Mouse (Mus musculus) liver, embryonic 15.5 days (tissue): Measurements from ENCODE around the gene Stk11. TPM values are rescaled to one million over a fixed set of nuclear protein-coding genes. Genes with fewer than 3 reads are reported as not detected.

ENCODE experiments used
- ATAC-seq: fragments of 200-750 bp; cut with Nextera tagmentation; 2 replicates; pipeline ENCODE4 v1.8.0; 2017; ENCODE audit warnings: moderate number of reproducible peaks, mild to moderate bottlenecking, moderate library complexity; ENCODE audit not compliant: insufficient read depth
- H3K27ac ChIP-seq: fragments of 300-500 bp; sonication (generic); replicated peaks from 2 replicates; pipeline ENCODE4 v1.5.1; 2015; ENCODE audit warnings: mild to moderate bottlenecking, inconsistent platforms
- H3K27me3 ChIP-seq: fragments of 300-500 bp; sonication (generic); 2 replicates; pipeline ENCODE4 v1.6.1; 2015; ENCODE audit warnings: mild to moderate bottlenecking, inconsistent platforms
- H3K36me3 ChIP-seq: fragments of 300-500 bp; sonication (generic); replicated peaks from 2 replicates; pipeline ENCODE4 v1.6.1; 2015; ENCODE audit warnings: moderate library complexity, mild to moderate bottlenecking, inconsistent platforms
- H3K4me1 ChIP-seq: fragments of 300-500 bp; sonication (generic); replicated peaks from 2 replicates; pipeline ENCODE4 v1.6.1; 2015; ENCODE audit warnings: inconsistent platforms
- H3K4me2 ChIP-seq: fragments of 300-500 bp; sonication (generic); 2 replicates; pipeline ENCODE4 v1.6.1; 2015; ENCODE audit warnings: moderate library complexity, mild to moderate bottlenecking, inconsistent platforms
- H3K4me3 ChIP-seq: fragments of 300-500 bp; sonication (generic); replicated peaks from 2 replicates; pipeline ENCODE4 v1.5.1; 2015; ENCODE audit warnings: mild to moderate bottlenecking, inconsistent platforms
- H3K9ac ChIP-seq: fragments of 300-500 bp; sonication (generic); 2 replicates; pipeline ENCODE4 v1.6.1; 2015; ENCODE audit warnings: moderate library complexity, mild to moderate bottlenecking, inconsistent platforms
- H3K9me3 ChIP-seq: fragments of 300-500 bp; sonication (generic); replicated peaks from 2 replicates; pipeline ENCODE4 v1.6.1; 2016; ENCODE audit warnings: inconsistent platforms
- WGBS: fragments of 180-500 bp; shearing (Covaris S2); methylation state at CpG from one replicate; pipeline ENCODE4 v1.1.7; 2015; ENCODE audit warnings: mixed read lengths; ENCODE audit not compliant: insufficient replicate concordance; 5-methylcytosine and 5-hydroxymethylcytosine counted together
- polyA plus RNA-seq: library from polyadenylated mRNA; unstranded; fragments of >200 nt; fragmentation: Nextera tagmentation; extraction: Ambion mirVana; gene quantifications from 2 replicates; pipeline ENCODE4 v1.2.1, GENCODE M21; 2015

Gene Stk11
- polyA plus RNA-seq, 1 experiment from 2014 or later = 16.4 TPM

- Histone ChIP-seq H3K4me3 (peak overlapping the region; percentile 70), H3K27me3 (no peaks in the 10 kb centered on the region), H3K27ac (peak overlapping the region; percentile 96), H3K4me2 (peak overlapping the region; percentile 96), H3K9me3 (no peaks in the 10 kb centered on the region), H3K36me3 (peaks cover 68% of the 10 kb centered on the region), H3K9ac (peak overlapping the region; percentile 87), H3K4me1 (peaks cover 89% of the 10 kb centered on the region)
- 38% methylated on average over 15 of the region's 15 CpGs for WGBS
- ATAC-seq = no peak
These were observed 36.7 kb downstream of the Stk11 start for GRCm38 (mm10) chr10:80152071-80152872.

GRCm38 (mm10) chr10:80152873-80153260, 37.3 kb downstream of the Stk11 start:
- peak overlapping the region; percentile 96 for H3K27ac ChIP-seq
- H3K9ac ChIP-seq = peak overlapping the region; percentile 87; the same call in 1 of the 2 replicates
- H3K4me2 ChIP-seq = peak overlapping the region; percentile 96
- H3K36me3 ChIP-seq = peaks cover 73% of the 10 kb centered on the region
- WGBS = 60% methylated on average over 3 of the region's 3 CpGs
- peaks cover 88% of the 10 kb centered on the region for H3K4me1 ChIP-seq
- H3K27me3 ChIP-seq = no peaks in the 10 kb centered on the region
- H3K9me3 ChIP-seq = no peaks in the 10 kb centered on the region
- H3K4me3 ChIP-seq = peak overlapping the region; percentile 70
- no peak for ATAC-seq

- Histone ChIP-seq H3K27me3 (no peaks in the 10 kb centered on the region), H3K4me2 (peak overlapping the region; percentile 96), H3K36me3 (peaks cover 73% of the 10 kb centered on the region), H3K9ac (no peak overlapping the region), H3K27ac (peak overlapping the region; percentile 96), H3K4me1 (peaks cover 91% of the 10 kb centered on the region), H3K9me3 (no peaks in the 10 kb centered on the region), H3K4me3 (peak overlapping the region; percentile 14; the same call in 1 of the 2 replicates)
- no peak for ATAC-seq
- WGBS = 80% methylated on average over 19 of the region's 19 CpGs
These were observed 38.1 kb downstream of the Stk11 start for GRCm38 (mm10) chr10:80153713-80154112.

- no peak overlapping the region for H3K4me3 ChIP-seq
- no peak overlapping the region for H3K4me2 ChIP-seq
- no peaks in the 10 kb centered on the region for H3K27me3 ChIP-seq
- 80% methylated on average over 7 of the region's 7 CpGs for WGBS
- peaks cover 97% of the 10 kb centered on the region for H3K4me1 ChIP-seq
- H3K27ac ChIP-seq = no peak overlapping the region; the same call in 1 of the 2 replicates
- ATAC-seq = no peak
- H3K9me3 ChIP-seq = no peaks in the 10 kb centered on the region
- H3K9ac ChIP-seq = no peak overlapping the region
- peaks cover 73% of the 10 kb centered on the region for H3K36me3 ChIP-seq
These were observed 38.8 kb downstream of the Stk11 start for GRCm38 (mm10) chr10:80154384-80154783.

- peaks cover 97% of the 10 kb centered on the region for H3K4me1 ChIP-seq
- H3K36me3 ChIP-seq = peaks cover 71% of the 10 kb centered on the region
- no peak overlapping the region for H3K4me3 ChIP-seq
- no peaks in the 10 kb centered on the region for H3K27me3 ChIP-seq
- H3K27ac ChIP-seq = no peak overlapping the region; the same call in 1 of the 2 replicates
- WGBS = 81% methylated on average over 1 of the region's 1 CpGs
- H3K9ac ChIP-seq = no peak overlapping the region
- no peak for ATAC-seq
- no peaks in the 10 kb centered on the region for H3K9me3 ChIP-seq
- no peak overlapping the region for H3K4me2 ChIP-seq
These were observed 39.7 kb downstream of the Stk11 start for GRCm38 (mm10) chr10:80155277-80155676.

- Histone ChIP-seq H3K27me3 (no peaks in the 10 kb centered on the region), H3K36me3 (peaks cover 65% of the 10 kb centered on the region), H3K4me1 (peaks cover 97% of the 10 kb centered on the region), H3K9ac (no peak overlapping the region), H3K9me3 (no peaks in the 10 kb centered on the region), H3K27ac (peak overlapping the region; percentile 19), H3K4me3 (no peak overlapping the region), H3K4me2 (no peak overlapping the region)
- WGBS = 79% methylated on average over 29 of the region's 29 CpGs
- no peak for ATAC-seq
These were observed 40.6 kb downstream of the Stk11 start for GRCm38 (mm10) chr10:80156002-80156751.

GRCm38 (mm10) chr10:80156752-80157053, 41.1 kb downstream of the Stk11 start:
- no peak overlapping the region for H3K9ac ChIP-seq
- peaks cover 97% of the 10 kb centered on the region for H3K4me1 ChIP-seq
- no peak overlapping the region for H3K4me3 ChIP-seq
- no peaks in the 10 kb centered on the region for H3K9me3 ChIP-seq
- H3K36me3 ChIP-seq = peaks cover 60% of the 10 kb centered on the region
- H3K4me2 ChIP-seq = no peak overlapping the region
- no peak for ATAC-seq
- H3K27ac ChIP-seq = 0 out of 2 replicates have a peak overlapping the region, but pooled peaks have one; percentile 19
- H3K27me3 ChIP-seq = no peaks in the 10 kb centered on the region
- WGBS = 78% methylated on average over 7 of the region's 7 CpGs

GRCm38 (mm10) chr10:80157141-80157929, 41.7 kb downstream of the Stk11 start:
- Histone ChIP-seq H3K27me3 (no peaks in the 10 kb centered on the region), H3K4me1 (peaks cover 97% of the 10 kb centered on the region), H3K36me3 (peaks cover 53% of the 10 kb centered on the region), H3K4me3 (no peak overlapping the region), H3K9ac (no peak overlapping the region), H3K4me2 (no peak overlapping the region), H3K27ac (peak overlapping the region; percentile 85; the same call in 1 of the 2 replicates), H3K9me3 (no peaks in the 10 kb centered on the region)
- no peak for ATAC-seq
- WGBS = 70% methylated on average over 15 of the region's 15 CpGs

- peak overlapping the region; percentile 97 for H3K4me2 ChIP-seq
- H3K4me1 ChIP-seq = peaks cover 97% of the 10 kb centered on the region
- peak overlapping the region; percentile 50; the same call in 1 of the 2 replicates for H3K9ac ChIP-seq
- WGBS = 9% methylated on average over 18 of the region's 18 CpGs
- peaks cover 43% of the 10 kb centered on the region for H3K36me3 ChIP-seq
- H3K4me3 ChIP-seq = peak overlapping the region; percentile 64; the same call in 1 of the 2 replicates
- no peaks in the 10 kb centered on the region for H3K9me3 ChIP-seq
- no peak for ATAC-seq
- H3K27me3 ChIP-seq = no peaks in the 10 kb centered on the region
- peak overlapping the region; percentile 85 for H3K27ac ChIP-seq
These were observed 42.8 kb downstream of the Stk11 start for GRCm38 (mm10) chr10:80158307-80158986.

GRCm38 (mm10) chr10:80159021-80159560, 43.5 kb downstream of the Stk11 start:
- H3K4me1 ChIP-seq = peaks cover 96% of the 10 kb centered on the region
- WGBS = 20% methylated on average over 12 of the region's 12 CpGs
- peak; percentile 0; the same call in 1 of the 2 replicates for ATAC-seq

More at GRCm38 (mm10) chr10:80159021-80159560, 43.5 kb downstream of the Stk11 start:
- Histone ChIP-seq H3K9ac (peak overlapping the region; percentile 50), H3K9me3 (no peaks in the 10 kb centered on the region), H3K36me3 (peaks cover 37% of the 10 kb centered on the region), H3K4me3 (peak overlapping the region; percentile 64), H3K27me3 (peaks cover 5% of the 10 kb centered on the region; the same call in 1 of the 2 replicates), H3K27ac (peak overlapping the region; percentile 85), H3K4me2 (peak overlapping the region; percentile 97)
